Mouse (Mus musculus) ovary, postnatal 10 days (tissue): ENCODE results near the gene Kat5.

ENCODE experiments used
- DNase-seq: peaks from one replicate; pipeline ENCODE4 v3.0.0; 2022; ENCODE audit warnings: low spot score

Kat5 gene

GRCm38 (mm10) chr19:5625311-5625710 is 15.3 kb upstream of the Kat5 start:
- DNase-seq: no peak

- no peak for DNase-seq
Observed at GRCm38 (mm10) chr19:5621884-5622283, 11.8 kb upstream of the Kat5 start.

GRCm38 (mm10) chr19:5620007-5620406 is 10.0 kb upstream of the Kat5 start:
- DNase-seq: no peak

GRCm38 (mm10) chr19:5614953-5615352 is 4.9 kb upstream of the Kat5 start:
- DNase-seq: no peak

GRCm38 (mm10) chr19:5612762-5613411 is 2.9 kb upstream of the Kat5 start:
- no peak for DNase-seq

- no peak for DNase-seq
Observed at GRCm38 (mm10) chr19:5611973-5612372, 1.9 kb upstream of the Kat5 start.

- DNase-seq: no peak
Observed at GRCm38 (mm10) chr19:5609171-5609546, 878 bp downstream of the Kat5 start.

GRCm38 (mm10) chr19:5608707-5609106 is 1.3 kb downstream of the Kat5 start:
- DNase-seq: no peak

- DNase-seq: no peak
Observed at GRCm38 (mm10) chr19:5607705-5608410, 2.2 kb downstream of the Kat5 start.

GRCm38 (mm10) chr19:5606196-5606595 is 3.8 kb downstream of the Kat5 start:
- no peak for DNase-seq

GRCm38 (mm10) chr19:5605126-5605525 is 4.9 kb downstream of the Kat5 start:
- no peak for DNase-seq

- DNase-seq: no peak
Observed at GRCm38 (mm10) chr19:5603664-5604063, 6.4 kb downstream of the Kat5 start.

GRCm38 (mm10) chr19:5601752-5602541 is 8.1 kb downstream of the Kat5 start, which contains the start of gene Rnaseh2c:
Gene Rnaseh2c, plus strand, starts transcription at chr19:5601873.
- DNase-seq: peak; percentile 43

- no peak for DNase-seq
Observed at GRCm38 (mm10) chr19:5599224-5599623, 10.8 kb downstream of the Kat5 start.

GRCm38 (mm10) chr19:5591888-5592287 is 18.1 kb downstream of the Kat5 start:
- DNase-seq: no peak

- DNase-seq: no peak
Observed at GRCm38 (mm10) chr19:5589159-5589558, 20.9 kb downstream of the Kat5 start.

GRCm38 (mm10) chr19:5581995-5582394 is 28.0 kb downstream of the Kat5 start:
- DNase-seq: no peak

GRCm38 (mm10) chr19:5580776-5581175 is 29.3 kb downstream of the Kat5 start:
- no peak for DNase-seq

GRCm38 (mm10) chr19:5579971-5580370 is 30.1 kb downstream of the Kat5 start:
- DNase-seq: no peak

- no peak for DNase-seq
Observed at GRCm38 (mm10) chr19:5575336-5575735, 34.7 kb downstream of the Kat5 start.

GRCm38 (mm10) chr19:5572331-5573125 is 37.5 kb downstream of the Kat5 start:
- DNase-seq: no peak

GRCm38 (mm10) chr19:5571831-5572230 is 38.2 kb downstream of the Kat5 start:
- no peak for DNase-seq
